Mouse (Mus musculus) spleen, embryonic (tissue): Measurements from ENCODE around the gene Runx1.

Source experiments
- CTCF ChIA-PET: fragments of 350-600 bp; sonication (Branson Sonifier 250); formaldehyde crosslinking; loops from one replicate; lab custom pipeline; 2022; lab: Charles Lee

Runx1 gene

GRCm38 (mm10) chr16:92707712-92708111, 118.2 kb downstream of the Runx1 start:
- CTCF ChIA-PET, result no interaction called here

- CTCF ChIA-PET, result no interaction called here
Observed at GRCm38 (mm10) chr16:92707146-92707545, 118.8 kb downstream of the Runx1 start.

GRCm38 (mm10) chr16:92705564-92706458, 120.1 kb downstream of the Runx1 start:
- CTCF ChIA-PET, result interaction anchor here (0.6 kb wide), 1 partner anchor 10 kb away, joined by 3 read pairs; no protein-coding TSS in a partner anchor

- CTCF ChIA-PET, result no interaction called here
Observed at GRCm38 (mm10) chr16:92703850-92704249, 122.1 kb downstream of the Runx1 start.

GRCm38 (mm10) chr16:92699531-92700397, 126.2 kb downstream of the Runx1 start:
- CTCF ChIA-PET, result no interaction called here

- CTCF ChIA-PET, result interaction anchor here (0.5 to 0.8 kb wide), 3 partner anchors 11 to 69 kb away, joined by 3 to 4 read pairs (median 3); no protein-coding TSS in a partner anchor
Observed at GRCm38 (mm10) chr16:92698612-92698998, 127.3 kb downstream of the Runx1 start.

GRCm38 (mm10) chr16:92697737-92698611, 128.0 kb downstream of the Runx1 start:
- CTCF ChIA-PET, result interaction anchor here (0.5 to 0.8 kb wide), 4 partner anchors 12 to 608 kb away, joined by 3 to 5 read pairs (median 4); no protein-coding TSS in a partner anchor

GRCm38 (mm10) chr16:92697227-92697736, 128.7 kb downstream of the Runx1 start:
- CTCF ChIA-PET, result no interaction called here

GRCm38 (mm10) chr16:92696411-92697015, 129.4 kb downstream of the Runx1 start:
- CTCF ChIA-PET, result no interaction called here

GRCm38 (mm10) chr16:92695981-92696380, 130.0 kb downstream of the Runx1 start:
- CTCF ChIA-PET, result no interaction called here

- CTCF ChIA-PET, result no interaction called here
Observed at GRCm38 (mm10) chr16:92695200-92695921, 130.6 kb downstream of the Runx1 start.

- CTCF ChIA-PET, result interaction anchor here (0.6 kb wide), 1 partner anchor 755 kb away, joined by 14 read pairs; no protein-coding TSS in a partner anchor
Observed at GRCm38 (mm10) chr16:92694496-92695106, 131.3 kb downstream of the Runx1 start.

GRCm38 (mm10) chr16:92690759-92691158, 135.2 kb downstream of the Runx1 start:
- CTCF ChIA-PET, result interaction anchor here (0.7 kb wide), 1 partner anchor 41 kb away, joined by 3 read pairs; no protein-coding TSS in a partner anchor

- CTCF ChIA-PET, result no interaction called here
Observed at GRCm38 (mm10) chr16:92688941-92689340, 137.0 kb downstream of the Runx1 start.

- CTCF ChIA-PET, result interaction anchor here (0.8 kb wide), 1 partner anchor 447 kb away, joined by 16 read pairs; no protein-coding TSS in a partner anchor
Observed at GRCm38 (mm10) chr16:92686978-92687377, 139.0 kb downstream of the Runx1 start.

GRCm38 (mm10) chr16:92685766-92686315, 140.1 kb downstream of the Runx1 start:
- CTCF ChIA-PET, result interaction anchor here (0.8 kb wide), 1 partner anchor 449 kb away, joined by 16 read pairs; no protein-coding TSS in a partner anchor

- CTCF ChIA-PET, result no interaction called here
Observed at GRCm38 (mm10) chr16:92684423-92685211, 141.3 kb downstream of the Runx1 start.

GRCm38 (mm10) chr16:92676630-92677029, 149.3 kb downstream of the Runx1 start:
- CTCF ChIA-PET, result no interaction called here
